Mouse (Mus musculus) liver, adult 2 months (tissue): ENCODE data around the gene Gsg1l.

Experiments
- CTCF ChIP-seq: fragments of 200-500 bp; IDR thresholded peaks from 2 replicates; pipeline ENCODE4 v1.5.1; 2011; ENCODE audit warnings: low read depth, low read length, control low read depth
- POLR2A ChIP-seq: fragments of 200-500 bp; IDR thresholded peaks from 2 replicates; pipeline ENCODE4 v1.6.1; 2011; ENCODE audit warnings: low read length, control low read depth; ENCODE audit not compliant: insufficient read depth; ENCODE audit errors: extremely low read depth

GRCm38 (mm10) chr7:126076935-126077334 lies 5.3 kb downstream of the Gsg1l start:
- no peak for TF ChIP-seq POLR2A
- no peak for TF ChIP-seq CTCF
